Mouse (Mus musculus) heart, adult 9 months (tissue): Measurements from ENCODE around the gene Usp5.
A peak's percentile ranks its signal among the peaks of the same experiment; 100 is the strongest.

Experiments
- DNase-seq, 2 experiments: peaks; one replicate each; pipeline ENCODE4 v3.0.0; 2022; ENCODE audit warnings: low spot score in 2 of 2

Gene Usp5

DNA sequence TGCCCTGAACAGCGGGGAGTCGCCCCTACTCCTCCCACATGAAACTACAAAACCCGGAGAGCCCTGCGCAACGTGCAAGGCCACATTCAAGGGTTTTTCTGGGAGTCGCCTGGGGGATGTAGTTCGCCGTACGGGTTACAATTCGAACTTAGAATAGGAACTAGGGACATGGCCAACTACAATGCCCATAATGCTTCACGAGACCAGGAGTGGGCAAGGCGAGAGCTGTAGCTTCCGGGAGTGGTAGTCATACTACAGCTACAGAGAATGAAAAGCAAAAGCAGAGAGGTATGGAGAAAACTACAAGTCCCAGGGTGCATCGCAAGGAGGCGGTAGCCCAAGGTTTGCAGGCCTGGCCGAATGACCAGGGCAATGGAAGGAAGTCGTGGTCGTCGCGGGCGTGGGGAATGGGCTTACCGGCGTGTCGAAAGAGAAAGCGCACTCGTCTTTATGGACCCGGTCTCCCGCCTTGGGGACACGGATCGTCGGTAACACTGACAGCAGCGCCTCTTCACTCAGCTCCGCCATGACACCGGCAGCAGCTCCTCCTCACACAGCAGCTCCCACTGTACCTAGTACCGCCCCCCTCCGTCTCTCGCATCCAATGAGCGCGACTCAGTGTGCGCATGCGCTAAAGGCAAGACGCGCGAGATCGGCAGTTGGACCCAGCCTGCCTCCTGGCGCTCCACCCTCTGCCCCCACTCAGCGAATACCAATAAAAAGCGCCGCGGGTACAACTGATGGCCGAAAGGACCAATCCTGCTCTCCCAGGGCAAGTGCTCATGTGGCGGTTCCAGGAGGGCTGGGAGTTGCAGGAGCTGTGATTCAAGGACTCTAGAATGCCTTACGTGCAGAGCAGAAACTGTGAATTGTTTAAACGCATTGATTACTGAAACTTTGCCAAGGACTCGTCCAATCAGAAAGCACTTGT, at the start of gene Usp5, which contains the start of gene Cdca3:
TSS of gene Usp5 (minus strand) at position 617 of the 931 bp plus-strand sequence.
TSS of gene Cdca3 (plus strand) at position 680 of the 931 bp plus-strand sequence.
- DNase-seq, result peak; percentile 100

DNA sequence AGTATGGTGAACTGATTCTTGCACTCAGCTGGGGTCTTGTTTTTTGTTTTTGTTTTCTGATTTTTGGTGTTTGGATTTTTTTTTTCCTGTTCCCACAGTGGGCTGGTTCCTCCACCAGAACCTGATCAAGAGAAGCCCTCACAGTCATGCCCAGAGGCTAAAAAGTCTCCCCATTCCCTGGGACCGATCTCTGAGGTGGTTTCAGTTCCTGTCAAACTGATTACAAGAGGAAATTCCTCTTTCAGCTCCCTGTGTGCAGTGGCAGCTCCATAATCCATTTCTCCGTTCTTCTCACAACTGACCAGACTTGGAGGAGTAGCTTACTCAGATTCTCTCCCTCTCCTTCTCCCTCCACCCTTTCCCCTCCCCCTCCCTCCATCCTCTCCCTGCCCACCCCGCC, 45.1 kb upstream of the Usp5 start:
- DNase-seq, result no peak

DNA sequence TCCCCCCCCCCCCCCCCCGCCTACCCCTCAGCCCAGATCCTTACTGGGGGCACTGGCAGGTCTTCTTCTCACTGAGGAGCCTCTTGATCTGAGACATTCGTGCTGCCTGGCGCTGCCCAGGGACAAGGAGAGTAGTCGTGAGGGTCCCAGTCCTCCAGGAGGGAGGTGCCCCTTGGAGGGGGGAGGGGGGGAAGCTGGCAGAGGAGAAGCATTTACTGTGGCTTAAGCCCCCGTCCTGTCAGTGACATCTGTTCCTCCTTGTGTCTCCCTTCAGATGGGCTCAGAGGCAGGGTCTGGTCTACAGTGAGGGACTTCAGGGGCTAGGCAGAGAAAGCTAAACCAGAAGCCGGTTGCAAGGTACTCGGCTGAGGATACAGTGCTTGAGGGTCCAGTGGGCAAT, 37.3 kb upstream of the Usp5 start:
- no peak for DNase-seq

DNA sequence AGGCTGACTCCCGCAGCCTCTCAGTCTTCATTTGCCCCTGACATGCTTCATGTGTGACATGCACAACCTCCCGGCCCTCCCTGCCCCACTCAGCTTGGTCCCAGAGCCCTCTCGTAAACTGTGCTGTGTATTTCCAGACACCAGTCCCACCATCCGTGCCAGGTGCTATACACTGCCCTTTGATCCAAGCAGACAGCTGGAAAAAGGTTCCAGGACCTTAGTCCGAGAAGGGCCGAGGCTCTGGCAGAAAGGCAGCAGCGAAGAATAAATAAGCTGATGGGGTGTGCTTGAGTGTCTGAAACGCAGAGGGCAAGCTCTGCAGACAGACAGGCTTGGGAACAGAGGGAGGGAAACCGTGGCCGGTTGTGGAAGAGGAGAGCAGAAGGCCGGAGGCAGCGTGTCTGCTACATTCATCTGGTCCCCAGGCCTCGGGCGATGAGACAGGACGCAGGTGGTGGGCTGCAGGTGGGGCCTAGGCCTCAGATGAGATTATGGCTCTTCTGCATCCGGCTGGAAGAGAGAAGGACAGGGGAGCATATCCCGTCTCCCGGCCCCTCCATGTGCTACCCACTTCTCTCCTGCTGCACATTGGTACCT, 36.6 kb upstream of the Usp5 start:
- no peak for DNase-seq

DNA sequence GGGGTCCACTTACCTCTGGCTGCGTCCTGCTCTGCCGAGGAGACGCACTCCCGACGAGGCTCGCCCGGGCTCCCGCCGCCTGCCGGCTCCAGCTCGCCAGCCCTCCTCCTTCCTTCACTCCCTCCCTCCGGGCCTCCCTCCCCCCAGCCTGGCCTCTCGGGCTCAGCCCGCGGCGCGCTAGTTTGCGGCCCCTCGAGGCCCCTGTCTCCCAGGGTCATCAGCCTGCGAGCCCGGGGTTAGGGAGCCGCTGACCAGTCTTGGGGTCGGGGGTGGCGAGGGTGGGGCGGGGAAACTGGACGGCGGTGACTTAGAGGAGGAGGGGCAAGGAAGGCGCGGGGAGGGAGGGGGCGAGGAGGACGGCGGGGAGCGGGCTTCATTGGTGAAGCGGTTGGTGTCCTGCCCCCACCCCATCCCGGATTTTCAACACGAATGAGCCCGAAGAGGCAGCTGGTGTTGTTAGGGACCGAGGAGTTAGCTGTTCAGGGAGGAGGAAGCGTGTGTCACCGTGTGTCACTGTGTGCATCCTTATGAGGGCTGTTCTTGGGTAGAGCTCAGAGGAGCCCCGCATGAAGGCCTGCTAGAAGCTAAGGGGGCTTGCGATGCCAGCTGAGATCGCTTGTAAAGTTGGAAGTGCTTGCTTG, 34.5 kb upstream of the Usp5 start, which contains the start of gene Gpr162:
TSS of gene Gpr162 (minus strand) at position 326 of the 641 bp plus-strand sequence.
- DNase-seq, result no peak

DNA sequence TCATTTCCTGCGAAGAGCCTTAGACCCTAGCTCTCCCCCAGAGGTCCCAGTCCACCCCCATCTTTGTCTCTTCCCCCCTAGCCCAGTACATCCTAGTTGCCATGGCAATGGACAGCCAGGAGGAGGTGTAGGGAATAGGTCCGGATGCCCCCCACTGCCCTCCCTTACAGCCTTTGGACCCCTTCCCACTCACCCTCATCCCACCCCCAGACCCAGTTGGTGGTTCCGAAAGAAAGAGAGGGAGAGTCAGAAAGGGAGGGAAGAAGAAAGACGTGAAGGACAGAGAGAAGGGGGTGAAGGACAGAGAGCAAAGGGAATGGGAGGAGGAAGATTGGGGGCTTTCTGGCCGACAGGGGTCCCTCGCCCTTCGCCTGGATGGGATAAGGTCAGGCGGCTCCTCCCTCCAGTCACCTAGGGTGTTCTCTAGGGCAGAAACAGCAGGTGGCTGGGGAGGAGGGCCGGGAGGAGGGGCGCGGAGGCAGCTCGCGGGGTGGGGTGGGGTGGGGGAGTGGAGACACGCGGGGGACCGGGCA, 33.9 kb upstream of the Usp5 start:
- no peak for DNase-seq

DNA sequence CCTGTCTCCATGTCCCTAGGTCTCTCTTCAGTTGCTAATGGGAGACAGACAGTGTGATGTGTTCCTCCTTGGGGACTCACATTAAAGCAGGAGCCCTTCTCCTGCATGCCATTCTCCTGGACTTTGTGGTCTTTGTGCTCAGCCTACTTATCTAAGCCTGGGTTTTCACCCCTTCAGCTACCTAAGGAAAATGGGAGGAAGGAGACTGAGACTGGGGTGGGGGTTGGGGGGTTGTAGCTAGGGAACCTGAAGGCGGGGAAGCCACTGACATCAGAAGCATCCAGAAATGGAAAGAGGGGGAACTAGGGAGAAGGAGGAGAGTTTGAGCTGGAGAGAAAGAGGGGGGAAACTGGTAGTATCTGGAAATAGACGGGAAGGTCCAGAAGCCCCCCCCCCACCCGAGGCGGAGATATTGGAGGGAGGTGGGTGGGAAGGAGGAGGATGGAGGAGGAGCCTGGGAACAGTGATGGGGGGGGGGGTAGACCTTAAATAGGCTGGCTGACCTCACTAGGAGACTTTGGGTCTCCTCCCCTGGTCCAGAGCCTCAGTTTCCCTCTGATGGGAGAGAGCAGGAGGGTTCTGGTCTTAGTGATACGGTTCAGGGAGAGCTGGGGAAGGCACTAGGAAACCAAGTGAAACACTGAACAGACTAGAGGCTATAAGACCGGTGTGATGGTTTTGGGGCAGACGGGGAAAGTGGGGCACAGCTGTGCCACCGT, 33.3 kb upstream of the Usp5 start:
- no peak for DNase-seq

DNA sequence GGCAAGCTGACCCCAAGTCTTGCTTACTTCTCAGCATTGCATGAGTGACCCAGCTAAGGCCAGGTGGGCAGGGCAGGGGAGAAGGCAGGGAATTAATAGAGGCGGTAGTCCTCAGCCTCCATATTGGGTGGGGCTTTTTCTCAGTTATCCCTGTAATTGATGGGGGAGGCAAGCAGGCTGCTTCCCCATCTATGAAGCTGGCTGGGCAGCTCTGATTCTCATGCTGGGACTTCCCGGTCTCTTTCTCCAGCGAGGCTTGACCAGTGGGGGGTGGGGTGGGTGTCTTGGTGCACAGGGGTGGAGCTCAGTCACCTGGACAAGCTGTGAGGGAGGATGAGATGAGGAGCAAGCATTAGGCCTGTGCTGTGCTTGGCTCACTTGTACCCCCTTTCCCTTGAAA, 32.5 kb upstream of the Usp5 start:
- no peak for DNase-seq

DNA sequence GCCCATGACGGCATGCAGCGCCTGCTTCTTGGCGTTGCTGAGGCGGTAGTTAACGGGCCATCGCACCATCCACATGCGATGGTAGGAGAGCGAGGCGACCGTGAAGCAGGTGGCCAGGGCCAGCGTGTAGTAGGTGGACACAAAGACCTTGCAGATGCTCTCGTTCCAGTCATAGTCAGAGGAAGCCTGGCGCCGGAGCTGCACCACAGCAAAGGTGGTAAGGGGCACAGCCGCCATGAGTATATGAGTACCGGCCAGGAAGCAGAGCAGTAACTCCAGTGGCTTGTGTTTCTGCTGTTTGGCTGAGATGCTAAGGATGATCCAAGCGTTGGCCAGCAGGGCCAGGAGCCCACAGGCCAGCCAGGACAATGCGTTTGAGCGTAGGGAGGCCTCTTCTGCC, 32.0 kb upstream of the Usp5 start:
- DNase-seq, result no peak

DNA sequence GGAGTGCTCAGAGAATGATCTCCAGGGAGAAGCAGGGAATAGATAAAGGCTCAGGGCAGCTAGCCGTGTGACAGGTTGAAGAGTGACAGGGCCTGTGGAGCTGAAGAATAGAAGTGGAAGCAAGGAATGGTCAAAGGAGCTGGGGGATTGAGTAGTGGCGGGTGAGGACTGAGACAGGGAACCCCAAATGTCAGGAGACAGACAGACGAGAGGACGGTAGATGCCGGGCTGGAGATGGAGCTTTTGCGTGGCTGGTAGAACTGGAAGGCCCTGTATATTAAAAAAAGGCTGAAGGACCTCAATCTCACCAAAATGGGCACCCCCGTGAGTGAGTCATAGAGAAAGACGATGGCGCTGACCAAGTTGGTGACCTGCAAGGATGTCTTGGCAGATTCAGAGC, 31.2 kb upstream of the Usp5 start:
- no peak for DNase-seq

DNA sequence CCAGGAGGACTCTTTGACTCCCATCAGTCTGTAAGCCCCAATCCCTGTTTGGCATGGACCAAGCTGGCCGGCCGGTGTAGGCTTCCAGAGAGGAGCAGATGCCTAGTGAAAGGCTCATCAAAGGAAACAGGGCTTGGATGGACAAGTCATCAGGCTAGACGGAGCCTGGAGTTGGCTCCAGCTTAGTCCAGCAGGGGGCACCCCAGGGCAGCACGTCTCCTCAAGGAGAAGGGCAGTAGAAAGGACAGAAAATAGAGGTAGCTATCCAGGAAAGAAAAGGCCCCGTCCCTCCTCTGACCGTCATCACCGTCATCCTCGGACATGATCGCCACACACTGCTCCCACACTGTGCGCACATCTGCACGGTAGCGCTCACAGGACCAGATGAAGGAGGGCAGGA, 30.4 kb upstream of the Usp5 start:
- peak; percentile 56 to 79 for DNase-seq

DNA sequence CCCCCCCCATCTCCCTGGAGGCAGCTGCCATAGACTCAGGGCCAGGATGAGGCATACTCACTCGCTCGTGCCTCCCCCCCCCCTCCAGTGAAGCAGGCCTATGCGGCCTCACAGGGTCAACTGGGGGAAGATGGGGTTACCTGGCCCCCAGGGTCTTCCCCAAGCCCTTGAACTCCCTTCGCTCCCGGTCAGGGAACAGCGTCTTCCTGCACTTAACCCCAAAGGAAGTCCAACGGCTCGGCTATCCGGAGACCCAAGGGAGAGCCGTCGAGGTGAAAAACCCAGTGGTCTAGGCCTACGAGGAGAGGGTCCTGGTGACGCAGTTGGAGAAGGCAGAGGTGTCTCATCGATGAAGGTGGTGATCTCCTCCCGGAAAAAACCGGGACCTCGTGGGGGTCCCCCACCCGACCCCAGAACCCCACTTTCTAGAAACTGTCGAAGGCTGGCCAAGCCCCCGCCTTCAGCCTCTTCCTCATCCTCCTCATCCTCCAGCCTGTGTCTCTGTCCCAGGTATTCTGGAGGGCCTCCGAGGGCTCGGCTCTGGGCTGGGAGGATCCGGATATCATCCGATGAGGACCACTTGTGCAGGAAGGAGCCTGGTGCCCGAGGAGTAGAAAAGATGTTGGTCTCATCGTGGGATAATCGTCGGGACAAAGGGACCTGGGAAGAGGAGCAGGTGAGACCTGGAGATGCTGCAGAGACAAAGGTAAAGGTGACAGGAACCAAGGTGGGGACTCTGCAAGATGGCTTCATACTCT, 29.5 kb upstream of the Usp5 start:
- DNase-seq, result no peak

DNA sequence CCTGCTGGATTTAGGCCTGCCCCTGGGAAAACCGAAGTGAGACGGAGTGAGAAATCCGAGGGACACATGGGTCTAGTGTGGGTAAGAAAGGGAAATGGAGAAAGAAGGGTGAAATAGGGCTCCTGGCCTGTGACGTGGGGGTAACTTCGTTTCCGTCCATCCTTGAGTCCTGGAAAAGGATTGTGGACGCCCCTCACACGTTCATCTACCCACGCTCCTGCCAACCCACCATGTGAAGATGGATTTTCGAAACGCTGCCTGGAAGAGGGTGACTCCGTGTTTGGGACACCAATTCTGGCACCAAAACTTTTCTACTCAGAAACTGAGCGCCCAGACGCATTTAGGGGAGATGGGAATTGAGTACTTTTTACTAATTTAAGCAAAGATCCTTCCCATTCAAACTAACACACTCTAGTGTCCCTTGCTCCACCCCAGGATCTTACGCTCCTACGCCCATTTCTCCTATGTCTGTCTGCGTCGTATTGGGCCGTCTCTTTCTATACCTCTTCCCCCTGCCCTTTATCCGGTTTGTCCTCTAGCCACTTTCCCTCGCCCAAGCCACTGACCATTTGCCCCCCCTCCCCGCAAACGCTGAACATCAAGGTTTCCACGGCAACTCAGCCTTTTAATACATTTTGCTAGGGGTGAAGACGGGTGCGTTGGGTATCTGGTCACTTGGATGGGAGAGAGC, 28.7 kb upstream of the Usp5 start:
- DNase-seq, result no peak

DNA sequence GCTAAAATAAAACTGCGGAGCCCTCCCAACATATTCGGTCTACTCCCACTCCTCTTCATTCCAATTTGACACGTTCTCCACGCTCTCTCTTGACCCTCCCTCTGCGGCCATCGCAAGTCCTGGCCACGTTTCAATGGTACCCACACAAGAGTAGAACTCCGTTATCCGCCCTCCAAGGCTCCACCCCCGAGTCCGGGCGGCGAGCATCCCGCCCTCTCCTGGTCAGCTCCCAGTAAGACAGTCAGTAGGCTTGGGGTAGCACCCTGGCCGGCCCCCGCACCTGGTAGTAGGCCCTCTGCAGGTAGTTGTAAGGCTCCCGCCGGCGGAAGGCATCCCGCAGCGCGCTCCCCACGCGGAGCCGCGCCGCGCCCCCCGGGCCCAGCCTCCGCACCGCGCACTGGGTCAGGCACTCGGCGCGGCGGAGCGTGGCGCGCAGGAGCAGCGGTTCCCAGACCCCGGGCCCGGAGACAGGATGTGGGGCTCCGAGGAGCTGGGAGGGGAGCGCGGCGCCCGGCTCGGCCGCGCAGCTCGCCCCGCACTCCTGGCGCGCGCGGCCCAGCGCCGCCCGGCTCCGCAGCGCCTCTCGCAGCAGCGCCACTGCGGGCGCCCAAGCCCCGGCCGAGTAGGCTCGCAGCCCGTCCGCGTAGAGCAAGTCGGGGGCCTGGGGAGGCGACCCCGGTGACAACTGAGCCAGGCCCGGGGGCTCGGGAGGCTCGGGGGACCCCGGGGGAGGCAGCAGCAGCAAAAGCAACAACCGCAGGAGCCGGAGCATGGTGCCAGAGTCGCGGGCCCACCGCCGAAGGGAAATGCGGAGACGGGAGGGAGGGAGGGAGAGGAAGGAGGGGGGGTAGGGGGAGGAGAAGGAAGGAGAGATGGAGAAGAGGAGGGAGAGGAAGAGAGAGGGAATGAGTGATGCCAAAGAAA, 27.9 kb upstream of the Usp5 start, which contains the start of gene P3h3:
TSS of gene P3h3 (minus strand) at position 837 of the 924 bp plus-strand sequence.
- peak; percentile 82 to 84 for DNase-seq

DNA sequence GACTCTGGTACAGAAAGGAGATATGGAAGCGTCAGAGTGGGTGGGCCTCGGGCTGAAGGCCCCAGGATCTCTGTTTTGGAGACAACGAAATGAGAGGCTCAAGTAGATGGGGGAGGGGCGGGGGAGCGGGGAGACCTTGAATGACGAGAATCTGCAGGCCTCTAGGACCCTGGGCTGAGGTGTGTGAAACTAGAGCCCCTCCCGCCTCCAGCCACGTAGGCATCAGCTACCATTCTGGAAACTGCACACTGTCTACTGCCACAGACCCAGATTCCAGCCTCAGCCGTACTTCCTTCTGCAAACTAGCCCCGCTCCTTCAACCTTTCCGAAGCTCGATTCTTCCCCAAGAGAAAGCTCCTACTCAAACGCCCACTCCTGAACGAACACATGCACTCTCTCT, 27.0 kb upstream of the Usp5 start:
- DNase-seq, result no peak

DNA sequence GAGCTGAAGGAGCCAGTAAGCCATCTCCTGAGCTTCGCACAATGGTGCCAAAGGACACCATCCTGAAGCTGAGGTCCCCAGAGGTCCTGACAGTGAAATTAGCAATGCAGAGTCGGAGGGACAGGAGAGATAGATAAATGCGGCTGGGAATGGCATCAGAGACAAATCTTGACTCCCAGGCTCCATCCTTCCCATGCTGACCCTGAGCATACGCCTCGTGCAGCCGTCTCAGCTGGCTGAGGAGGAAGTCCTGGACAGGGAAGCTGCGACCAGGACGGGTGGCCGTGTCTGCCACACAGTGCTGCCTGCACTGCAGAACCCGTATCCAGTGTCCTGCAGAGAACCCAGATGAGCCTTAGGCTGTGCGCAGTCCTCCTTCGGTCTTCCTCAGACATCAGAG, 25.4 kb upstream of the Usp5 start:
- DNase-seq, result no peak

DNA sequence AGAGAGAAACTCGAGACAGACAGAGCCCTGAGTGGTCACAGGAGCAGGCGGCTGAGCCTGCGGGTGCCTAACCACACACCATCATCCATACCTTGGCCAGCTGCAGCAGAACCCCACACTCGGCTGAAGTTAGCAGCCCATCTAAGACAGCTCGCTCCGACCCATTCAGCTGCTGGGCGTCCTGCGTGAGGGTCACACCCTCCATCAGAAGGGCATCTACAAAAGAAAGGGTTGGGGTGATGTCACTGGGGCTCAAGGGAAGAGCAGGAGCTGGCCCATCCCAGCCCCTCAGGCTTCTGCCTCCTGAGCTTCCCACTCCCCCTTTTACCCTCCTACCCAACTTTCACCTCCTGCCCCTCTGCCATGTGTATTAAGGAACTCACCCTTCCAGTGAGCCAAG, 21.3 kb upstream of the Usp5 start:
- no peak for DNase-seq

DNA sequence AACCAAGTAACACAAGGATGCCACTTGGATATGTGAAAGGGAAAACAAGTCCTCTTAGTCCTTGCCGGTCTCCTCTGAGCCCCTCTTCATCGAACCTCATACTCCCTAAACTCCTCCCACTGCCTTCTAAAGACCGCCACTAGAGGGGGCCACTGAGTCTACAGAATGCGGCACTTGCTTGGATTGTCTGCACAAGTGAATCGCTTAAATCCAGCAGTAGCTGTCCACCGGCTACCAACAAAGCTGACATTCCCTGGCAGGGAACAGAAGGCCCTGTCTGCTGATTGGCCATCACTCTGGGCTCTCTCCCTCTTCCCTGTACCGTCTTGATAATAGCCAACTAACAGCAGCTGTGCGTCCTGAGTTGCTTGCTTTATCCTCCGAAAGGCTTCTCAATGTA, 18.0 kb upstream of the Usp5 start:
- DNase-seq, result peak; percentile 79 to 90
